Mouse (Mus musculus): ENCODE data around the gene Ccdc73.
"Not testable (repeated sequence)": the region's sequence is repeated elsewhere in the genome, so short reads cannot be mapped to it uniquely, and the experiment has no call there.

Gene Ccdc73

GRCm38 (mm10) chr2:104867282-104867855, at the start of gene Ccdc73:
Ccdc73 (plus strand) TSS chr2:104867805.
- no peak for DNase-seq (ENCODE audit: low read depth, low spot score)

DNA sequence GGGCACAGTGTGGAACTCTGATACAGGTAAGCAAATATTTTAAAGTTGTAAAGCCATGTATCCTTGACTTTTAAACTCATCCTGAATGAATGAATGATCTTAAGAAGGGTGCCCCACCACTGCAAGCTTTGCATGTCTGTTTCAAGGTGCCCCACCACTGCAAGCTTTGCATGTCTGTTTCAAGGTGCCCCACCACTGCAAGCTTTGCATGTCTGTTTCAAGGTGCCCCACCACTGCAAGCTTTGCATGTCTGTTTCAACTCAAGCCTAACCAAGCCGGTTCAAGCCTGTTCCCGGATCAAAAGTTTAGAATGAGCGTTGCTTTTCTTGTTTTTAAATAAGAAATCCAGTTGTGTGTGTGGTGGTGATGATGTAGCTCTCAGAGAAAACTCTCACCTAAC, 48.8 kb upstream of the Ccdc73 start:
- not testable (repeated sequence) for DNase-seq (ENCODE audit: low read depth, low spot score)

DNA sequence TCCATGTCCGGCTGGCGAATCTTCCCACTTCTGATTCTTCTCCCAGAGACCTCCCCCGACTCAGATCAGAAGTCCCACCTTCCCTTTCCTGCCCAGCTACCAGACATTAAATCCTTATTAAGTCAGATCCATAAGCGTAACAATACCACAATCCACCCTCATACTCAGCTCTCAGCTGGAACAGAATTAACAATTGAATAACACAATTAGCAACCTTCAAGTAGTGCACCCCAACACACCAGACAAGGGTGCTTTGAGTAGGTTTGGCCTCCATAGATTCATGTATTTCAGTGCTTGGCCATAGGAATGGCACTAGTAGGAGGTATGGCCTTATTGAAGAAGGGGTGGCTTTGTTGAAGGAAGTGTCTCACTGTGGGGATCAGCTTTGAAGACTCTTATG, 41.4 kb upstream of the Ccdc73 start:
- DNase-seq (ENCODE audit: low read depth, low spot score): no peak

DNA sequence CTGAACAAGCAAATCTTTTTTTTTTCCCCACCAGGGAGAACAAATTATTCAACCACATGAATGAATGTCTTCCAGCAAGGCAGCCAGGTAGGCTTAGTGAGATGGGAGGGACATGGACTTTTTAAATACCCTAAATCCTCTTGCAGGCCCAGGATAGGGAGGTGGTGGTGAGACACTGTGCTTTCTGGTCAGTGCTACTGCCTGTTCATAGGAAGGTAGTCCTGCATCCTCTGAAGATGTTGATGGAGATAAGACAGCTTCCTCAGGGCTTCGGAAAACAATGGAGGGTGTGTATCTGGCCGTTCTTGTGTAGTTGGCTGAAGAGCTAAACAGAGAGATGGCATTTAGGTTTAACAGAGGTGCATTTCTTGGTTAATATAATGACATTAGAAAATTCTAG, 35.1 kb upstream of the Ccdc73 start:
- DNase-seq (ENCODE audit: low read depth, low spot score): no peak

DNA sequence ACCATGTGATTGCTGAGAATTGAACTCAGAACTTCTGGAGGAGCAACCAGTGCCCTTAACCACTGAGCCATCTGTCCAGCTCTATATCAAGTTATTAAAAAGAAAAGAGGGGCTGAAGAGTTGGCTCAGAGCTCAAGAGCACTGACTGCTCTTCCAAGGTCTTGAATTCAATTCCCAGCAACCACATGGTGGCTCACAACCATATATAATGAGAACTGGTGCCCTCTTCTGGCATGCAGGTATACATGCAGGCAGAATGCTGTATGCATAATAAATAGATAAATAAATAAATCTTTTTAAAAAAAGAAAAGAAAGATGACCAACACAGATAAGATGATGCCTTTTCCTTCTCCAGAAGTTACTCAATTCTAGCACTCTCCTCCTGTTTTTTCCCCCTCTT, 26.6 kb upstream of the Ccdc73 start:
- no peak for DNase-seq (ENCODE audit: low read depth, low spot score)

GRCm38 (mm10) chr2:104841736-104842135, 25.9 kb upstream of the Ccdc73 start:
- DNase-seq (ENCODE audit: low read depth, low spot score): no peak

DNA sequence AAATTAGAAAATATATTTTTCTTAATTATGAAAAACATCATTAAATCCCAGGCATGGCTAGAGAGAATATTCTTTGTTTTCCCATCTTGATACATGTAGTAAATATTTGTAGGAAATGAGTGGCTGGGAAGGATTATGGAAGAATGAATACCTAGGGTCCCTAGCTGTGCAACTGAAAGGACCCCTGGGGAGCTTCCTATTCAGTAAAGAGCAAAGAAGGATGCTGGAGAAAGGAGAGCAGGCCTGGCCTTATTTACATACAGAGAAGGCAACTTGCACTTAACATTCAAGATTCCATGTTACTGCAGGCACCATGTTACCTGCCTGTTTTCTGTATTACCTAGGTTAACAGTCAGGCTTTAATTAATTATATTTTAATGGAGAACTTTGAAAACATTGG, 25.0 kb upstream of the Ccdc73 start:
- DNase-seq (ENCODE audit: low read depth, low spot score): no peak

DNA sequence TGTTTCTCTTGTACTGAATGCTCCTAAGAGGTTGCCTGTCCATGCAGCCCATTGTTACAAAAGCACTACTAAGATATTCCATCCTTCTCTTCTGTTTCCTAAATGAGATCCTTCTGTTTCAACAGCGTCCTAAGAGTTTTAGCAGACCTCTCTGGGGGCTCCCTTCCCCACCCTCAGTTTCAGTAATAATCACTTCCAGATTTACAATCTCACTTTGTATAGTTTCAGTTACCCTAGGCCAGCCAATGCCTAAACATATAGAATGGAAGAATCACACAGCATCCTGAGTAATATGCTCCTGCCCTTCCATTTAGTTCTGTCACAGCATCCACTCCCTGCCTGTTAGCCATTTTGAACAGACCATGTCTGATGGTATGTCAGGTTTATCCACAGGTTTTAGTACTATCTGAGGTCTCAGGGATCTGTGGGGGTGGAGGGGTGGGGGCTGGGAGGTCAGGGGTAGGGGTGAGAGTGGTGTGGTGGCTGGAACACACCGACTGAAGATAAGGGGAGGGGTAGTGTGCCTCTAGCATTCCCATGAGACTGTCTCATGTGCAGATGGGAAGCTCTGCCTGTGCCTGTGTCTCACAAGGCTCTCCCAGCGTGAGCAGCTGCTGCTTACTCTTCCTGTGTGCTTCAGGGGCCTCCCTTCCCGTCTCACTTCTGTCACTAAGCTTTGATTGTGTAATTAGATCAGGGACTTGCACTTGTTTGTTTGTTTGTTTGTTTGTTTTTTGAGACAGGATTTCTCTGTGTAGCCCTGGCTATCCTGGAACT, 20.8 kb upstream of the Ccdc73 start:
- DNase-seq (ENCODE audit: low read depth, low spot score): no peak

GRCm38 (mm10) chr2:104847645-104848044, 20.0 kb upstream of the Ccdc73 start:
- DNase-seq (ENCODE audit: low read depth, low spot score): no peak

- DNase-seq (ENCODE audit: low read depth, low spot score): no peak
Measured at GRCm38 (mm10) chr2:104848235-104849161, 19.1 kb upstream of the Ccdc73 start.

GRCm38 (mm10) chr2:104849276-104849990, 18.2 kb upstream of the Ccdc73 start, which contains the start of gene Prrg4:
Prrg4 (minus strand) TSS chr2:104849876.
- peak; percentile 28 for DNase-seq (ENCODE audit: low read depth, low spot score)

- DNase-seq (ENCODE audit: low read depth, low spot score): no peak
Measured at GRCm38 (mm10) chr2:104849991-104850359, 17.6 kb upstream of the Ccdc73 start.

GRCm38 (mm10) chr2:104851686-104852085, 15.9 kb upstream of the Ccdc73 start:
- DNase-seq (ENCODE audit: low read depth, low spot score): no peak

- no peak for DNase-seq (ENCODE audit: low read depth, low spot score)
Measured at GRCm38 (mm10) chr2:104852546-104852945, 15.1 kb upstream of the Ccdc73 start.

- DNase-seq (ENCODE audit: low read depth, low spot score): no peak
Measured at GRCm38 (mm10) chr2:104854836-104855235, 12.8 kb upstream of the Ccdc73 start.

DNA sequence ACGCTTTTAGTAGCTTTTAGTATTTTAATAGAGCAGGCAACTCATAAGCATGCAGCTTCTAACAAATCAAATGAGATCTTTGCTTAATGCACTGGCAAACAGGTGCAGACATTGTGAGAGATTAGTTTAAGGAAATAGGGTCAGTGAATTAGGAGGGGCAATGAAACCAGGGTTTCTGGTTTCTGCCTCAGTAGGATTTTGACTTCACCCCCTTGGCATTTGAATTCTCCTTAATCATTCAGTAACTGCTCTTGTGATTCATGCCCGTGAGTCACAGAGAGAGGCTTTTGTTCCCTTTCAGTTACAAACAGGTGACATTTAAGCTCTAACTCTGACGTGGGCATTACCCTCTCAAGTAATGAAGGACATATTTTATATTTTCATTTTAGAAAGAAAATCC, 11.9 kb upstream of the Ccdc73 start:
- no peak for DNase-seq (ENCODE audit: low read depth, low spot score)

DNA sequence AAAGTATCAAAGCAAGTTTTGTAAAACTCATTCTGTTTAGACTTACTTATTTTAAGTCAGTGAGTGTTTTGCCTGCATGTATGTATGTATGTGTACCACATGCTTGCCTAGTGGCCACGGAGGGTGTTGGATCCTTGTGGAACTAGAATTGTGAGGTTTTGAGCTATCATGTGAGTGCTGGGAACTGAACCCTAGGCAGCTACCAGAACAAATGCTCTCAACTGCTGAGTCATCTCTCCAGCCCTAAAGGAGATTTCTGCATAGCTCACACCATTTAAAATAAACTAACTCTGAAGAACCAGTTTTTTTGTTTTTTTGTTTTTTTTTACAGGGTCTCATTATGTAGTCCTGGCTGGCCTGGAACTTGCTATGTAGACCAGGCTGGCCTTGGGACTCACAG, 11.4 kb upstream of the Ccdc73 start:
- no peak for DNase-seq (ENCODE audit: low read depth, low spot score)

GRCm38 (mm10) chr2:104858083-104858482, 9.5 kb upstream of the Ccdc73 start:
- not testable (repeated sequence) for DNase-seq (ENCODE audit: low read depth, low spot score)

DNA sequence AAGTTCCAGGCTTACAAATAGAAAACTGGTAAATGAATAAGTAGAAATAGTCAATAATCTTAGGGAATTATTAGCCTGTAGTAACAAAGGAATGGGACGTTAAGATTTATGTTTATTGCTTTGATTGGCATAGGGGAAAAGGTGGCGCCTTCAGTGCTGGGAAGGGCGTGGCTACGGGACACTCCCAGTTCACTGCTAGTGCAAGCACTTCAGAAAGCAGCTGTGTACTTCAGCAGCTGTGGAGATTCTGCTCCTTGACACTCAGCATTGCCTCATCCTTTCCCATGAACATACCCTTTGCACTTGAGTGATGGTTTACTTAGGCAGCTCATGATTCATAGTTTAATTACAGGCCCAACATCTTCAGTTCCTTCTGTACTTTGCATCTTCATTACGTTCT, 8.5 kb upstream of the Ccdc73 start:
- no peak for DNase-seq (ENCODE audit: low read depth, low spot score)

- DNase-seq (ENCODE audit: low read depth, low spot score): no peak
Measured at GRCm38 (mm10) chr2:104860426-104860825, 7.2 kb upstream of the Ccdc73 start.

DNA sequence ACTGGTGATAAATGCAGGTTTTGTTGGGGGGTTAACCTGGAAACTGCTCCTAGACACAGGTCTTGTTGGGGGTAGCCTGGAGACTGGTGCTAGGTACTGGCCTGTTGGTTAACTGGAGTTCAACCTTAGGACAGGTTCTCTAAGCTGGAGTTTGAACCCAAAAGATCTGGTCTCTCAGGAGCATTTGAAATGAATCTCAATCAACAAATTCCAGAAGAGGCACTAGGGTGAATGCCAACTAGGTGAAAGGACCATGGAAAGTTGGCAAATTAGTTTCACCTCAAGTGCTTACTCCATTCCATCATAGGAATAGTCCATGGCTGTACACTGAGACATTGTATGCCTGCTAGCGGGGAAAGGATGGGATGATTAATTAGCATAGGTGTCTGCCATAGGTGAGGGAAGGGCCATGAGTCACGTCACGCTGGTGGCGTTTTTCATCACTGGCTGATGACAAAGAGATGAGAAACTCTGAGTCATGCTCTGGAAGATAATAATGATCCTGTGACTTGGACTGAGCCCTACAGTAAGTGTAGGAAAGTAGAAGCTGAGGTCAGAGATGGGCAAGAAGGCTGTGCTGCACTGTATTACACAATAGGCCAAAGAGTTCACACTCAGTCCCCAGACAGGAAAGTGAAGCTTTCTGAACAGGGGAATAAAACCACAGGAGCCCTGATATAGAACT, 3.3 kb upstream of the Ccdc73 start:
- no peak for DNase-seq (ENCODE audit: low read depth, low spot score)
